Mouse (Mus musculus): ENCODE measurements at regions not wholly inside any gene's neighbourhood (a gene's known extent, or its start where the extent isn't known, plus 50 kb on each side); places are given as distances from the start of the nearest gene placed in this dataset.
A peak's percentile ranks its signal among the peaks of the same experiment; 100 is the strongest.

DNA sequence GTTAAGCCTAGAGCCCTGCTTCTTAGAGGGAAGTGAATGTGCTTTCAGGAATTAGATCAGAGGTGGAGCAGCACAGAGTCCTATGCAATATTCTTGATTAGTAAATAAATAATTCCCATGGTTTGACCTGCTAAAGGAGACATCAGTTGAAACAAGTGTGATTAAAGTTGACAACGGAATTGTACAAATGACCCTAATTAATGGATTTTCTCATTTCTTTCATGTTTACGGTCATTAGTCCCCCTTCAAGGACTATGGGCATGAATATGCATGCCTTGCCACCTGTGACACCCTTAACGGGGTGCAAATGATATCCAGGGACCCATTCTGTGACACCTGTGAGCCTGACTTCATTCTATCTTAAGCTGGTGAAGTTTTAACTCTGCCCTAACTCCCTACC is 219.5 kb upstream of the Tenm3 start:
- Histone ChIP-seq H3K9ac (ENCODE audit: low read length) (no peak overlapping the region), H3K27ac (ENCODE audit: low read depth, low read length) (no peak overlapping the region), H3K9me3 (ENCODE audit: control insufficient read depth, low read length) (no peaks in the 10 kb centered on the region), H3K27me3 (ENCODE audit: control insufficient read depth, insufficient read depth, low read length) (no peaks in the 10 kb centered on the region), H3K36me3 (ENCODE audit: control insufficient read depth, insufficient read depth, low read length) (no peaks in the 10 kb centered on the region), H3K4me3 (ENCODE audit: low read depth, low read length) (no peak overlapping the region), H3K4me1 (ENCODE audit: control insufficient read depth, insufficient read depth, low read length) (no peaks in the 10 kb centered on the region), H3K4me2 (ENCODE audit: low read depth) (no peak overlapping the region)
- no peak for DNase-seq (ENCODE audit: low spot score)
- ATAC-seq (ENCODE audit: insufficient read depth, low FRiP score, low TSS enrichment), result no peak
- 66% methylated on average over 3 of the region's 3 CpGs for WGBS

DNA sequence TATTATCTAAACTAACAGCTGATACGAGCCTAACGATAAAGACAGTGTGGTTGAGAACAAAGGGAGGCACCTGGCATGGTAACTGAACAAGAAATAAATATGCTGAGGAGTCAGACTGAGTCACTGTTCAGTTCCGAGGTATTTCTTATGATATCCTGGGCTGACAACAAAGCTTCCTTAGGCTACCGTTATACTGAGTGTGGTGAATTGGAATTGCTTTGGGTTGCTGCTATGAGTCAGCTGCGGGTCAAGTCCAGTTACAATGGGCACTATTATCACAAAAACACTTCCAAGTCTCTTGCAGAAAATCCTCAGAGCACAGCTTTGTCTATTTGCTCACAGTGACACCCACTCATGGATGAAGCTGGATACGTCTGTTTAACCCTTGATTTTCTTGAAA is 199.5 kb upstream of the Tenm3 start:
- DNase-seq (ENCODE audit: low spot score) (no peak), ATAC-seq (ENCODE audit: insufficient read depth, low FRiP score, low TSS enrichment) (no peak)
- Histone ChIP-seq H3K4me3 (ENCODE audit: low read depth, low read length) (no peak overlapping the region), H3K9ac (ENCODE audit: low read length) (no peak overlapping the region), H3K27ac (ENCODE audit: low read depth, low read length) (no peak overlapping the region), H3K4me2 (ENCODE audit: low read depth) (no peak overlapping the region), H3K36me3 (ENCODE audit: control insufficient read depth, insufficient read depth, low read length) (no peaks in the 10 kb centered on the region), H3K9me3 (ENCODE audit: control insufficient read depth, low read length) (no peaks in the 10 kb centered on the region), H3K4me1 (ENCODE audit: control insufficient read depth, insufficient read depth, low read length) (no peaks in the 10 kb centered on the region), H3K27me3 (ENCODE audit: control insufficient read depth, insufficient read depth, low read length) (no peaks in the 10 kb centered on the region)
- 74% methylated on average over 6 of the region's 6 CpGs for WGBS

DNA sequence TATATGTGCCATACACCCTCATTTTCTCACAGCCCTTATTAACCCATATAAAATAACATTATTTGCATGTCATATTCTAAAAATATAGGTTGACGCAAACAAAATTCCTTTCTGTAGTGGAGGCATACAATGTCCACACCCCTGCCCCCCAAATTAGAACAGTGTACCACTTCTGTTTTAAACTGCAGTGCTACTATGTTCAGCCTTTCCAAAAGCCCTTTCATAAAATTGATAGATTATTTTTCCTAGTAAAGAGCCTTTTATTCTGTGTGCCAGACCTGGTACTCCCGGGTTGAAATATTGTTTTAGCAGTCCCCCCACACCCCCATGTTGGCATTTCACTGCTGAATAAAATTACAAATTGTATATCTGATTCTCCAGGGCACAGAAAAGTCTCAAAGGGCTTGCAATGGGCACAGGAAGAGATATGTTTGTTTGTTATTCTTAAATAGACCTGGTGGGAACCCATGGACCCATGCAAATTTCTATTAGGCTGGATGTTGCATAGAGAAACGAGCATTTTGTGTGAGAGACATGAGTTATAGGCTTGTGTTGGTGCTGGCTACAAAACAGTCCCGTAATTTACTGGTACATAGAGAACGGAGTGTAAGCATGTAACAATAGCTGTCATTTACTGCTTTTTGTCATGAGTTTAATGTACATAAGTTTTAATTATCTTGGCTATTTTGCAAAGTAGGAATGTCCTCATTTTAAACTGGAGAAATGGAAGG is 192.4 kb upstream of the Tenm3 start:
- H3K27me3 ChIP-seq (ENCODE audit: control insufficient read depth, insufficient read depth, low read length), result no peaks in the 10 kb centered on the region
- 53% methylated on average over 5 of the region's 5 CpGs for WGBS
- ATAC-seq (ENCODE audit: insufficient read depth, low FRiP score, low TSS enrichment) (peak; percentile 43; the same call in 1 of the 2 replicates), DNase-seq (ENCODE audit: low spot score) (no peak)
- no peak overlapping the region for H3K4me2 ChIP-seq (ENCODE audit: low read depth)
- H3K9me3 ChIP-seq (ENCODE audit: control insufficient read depth, low read length), result no peaks in the 10 kb centered on the region
- no peak overlapping the region for H3K9ac ChIP-seq (ENCODE audit: low read length)
- no peaks in the 10 kb centered on the region for H3K36me3 ChIP-seq (ENCODE audit: control insufficient read depth, insufficient read depth, low read length)
- H3K4me3 ChIP-seq (ENCODE audit: low read depth, low read length), result no peak overlapping the region
- H3K4me1 ChIP-seq (ENCODE audit: control insufficient read depth, insufficient read depth, low read length), result no peaks in the 10 kb centered on the region
- H3K27ac ChIP-seq (ENCODE audit: low read depth, low read length), result no peak overlapping the region

DNA sequence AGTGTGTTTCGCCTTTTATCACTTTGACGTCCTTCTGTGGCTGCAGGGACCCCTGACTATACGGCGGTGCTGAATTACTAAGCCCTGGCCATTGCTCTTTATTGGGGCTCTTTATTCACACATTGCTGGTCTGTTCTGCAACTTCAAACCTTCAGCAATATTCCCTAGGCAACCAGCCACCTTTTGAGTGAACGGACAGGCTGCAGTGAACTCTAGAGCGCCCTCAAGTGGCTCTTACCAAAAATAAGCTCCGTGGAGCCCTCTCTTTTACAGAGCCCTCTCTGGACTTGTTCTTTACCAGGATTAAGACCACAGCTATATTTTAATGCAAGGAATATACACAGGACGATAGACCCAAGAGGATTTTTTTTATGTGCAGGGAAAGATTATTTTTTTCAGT is 191.8 kb upstream of the Tenm3 start:
- Histone ChIP-seq H3K9me3 (ENCODE audit: control insufficient read depth, low read length) (no peaks in the 10 kb centered on the region), H3K36me3 (ENCODE audit: control insufficient read depth, insufficient read depth, low read length) (no peaks in the 10 kb centered on the region), H3K4me1 (ENCODE audit: control insufficient read depth, insufficient read depth, low read length) (no peaks in the 10 kb centered on the region), H3K27ac (ENCODE audit: low read depth, low read length) (no peak overlapping the region), H3K4me2 (ENCODE audit: low read depth) (no peak overlapping the region), H3K4me3 (ENCODE audit: low read depth, low read length) (no peak overlapping the region), H3K27me3 (ENCODE audit: control insufficient read depth, insufficient read depth, low read length) (no peaks in the 10 kb centered on the region), H3K9ac (ENCODE audit: low read length) (no peak overlapping the region)
- ATAC-seq (ENCODE audit: insufficient read depth, low FRiP score, low TSS enrichment) (peak; percentile 42; the same call in 1 of the 2 replicates), DNase-seq (ENCODE audit: low spot score) (peak; percentile 64)
- 24% methylated on average over 8 of the region's 8 CpGs for WGBS

- no peak overlapping the region for H3K4me2 ChIP-seq (ENCODE audit: low read depth)
- no peak overlapping the region for H3K9ac ChIP-seq (ENCODE audit: low read length)
- no peaks in the 10 kb centered on the region for H3K9me3 ChIP-seq (ENCODE audit: control insufficient read depth, low read length)
- H3K4me1 ChIP-seq (ENCODE audit: control insufficient read depth, insufficient read depth, low read length), result no peaks in the 10 kb centered on the region
- no peak overlapping the region for H3K4me3 ChIP-seq (ENCODE audit: low read depth, low read length)
- no peak overlapping the region for H3K27ac ChIP-seq (ENCODE audit: low read depth, low read length)
- ATAC-seq (ENCODE audit: insufficient read depth, low FRiP score, low TSS enrichment) (no peak), DNase-seq (ENCODE audit: low spot score) (no peak)
- WGBS, result 32% methylated on average over 5 of the region's 5 CpGs
- no peaks in the 10 kb centered on the region for H3K36me3 ChIP-seq (ENCODE audit: control insufficient read depth, insufficient read depth, low read length)
- H3K27me3 ChIP-seq (ENCODE audit: control insufficient read depth, insufficient read depth, low read length), result no peaks in the 10 kb centered on the region
Measured at GRCm38 (mm10) chr8:49030255-49030654, 186.5 kb upstream of the Tenm3 start.

DNA sequence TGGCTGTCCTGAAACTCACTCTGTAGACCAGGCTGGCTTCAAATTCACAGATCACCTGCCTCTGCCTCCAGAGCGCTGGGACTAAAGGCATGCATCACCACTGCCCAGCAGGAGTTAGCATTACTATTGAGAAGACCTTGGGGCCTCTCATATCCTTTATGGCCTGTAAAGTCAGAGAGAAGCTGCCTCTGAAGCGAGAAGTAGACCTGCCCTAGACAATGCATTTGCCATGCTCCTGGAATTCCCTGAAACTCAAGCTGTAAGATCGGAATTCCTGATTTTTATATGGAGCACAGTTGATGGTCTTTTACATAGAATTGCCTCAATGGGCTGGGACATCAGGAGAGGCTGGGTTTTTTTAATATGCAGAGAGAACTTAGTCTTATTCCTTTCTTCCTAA is 174.0 kb upstream of the Tenm3 start:
- Histone ChIP-seq H3K27me3 (ENCODE audit: control insufficient read depth, insufficient read depth, low read length) (no peaks in the 10 kb centered on the region), H3K4me1 (ENCODE audit: control insufficient read depth, insufficient read depth, low read length) (no peaks in the 10 kb centered on the region), H3K27ac (ENCODE audit: low read depth, low read length) (no peak overlapping the region), H3K4me3 (ENCODE audit: low read depth, low read length) (no peak overlapping the region), H3K9me3 (ENCODE audit: control insufficient read depth, low read length) (no peaks in the 10 kb centered on the region), H3K4me2 (ENCODE audit: low read depth) (no peak overlapping the region), H3K36me3 (ENCODE audit: control insufficient read depth, insufficient read depth, low read length) (no peaks in the 10 kb centered on the region), H3K9ac (ENCODE audit: low read length) (no peak overlapping the region)
- ATAC-seq (ENCODE audit: insufficient read depth, low FRiP score, low TSS enrichment), result no peak
- 64% methylated on average over 3 of the region's 3 CpGs for WGBS
- no peak for DNase-seq (ENCODE audit: low spot score)

DNA sequence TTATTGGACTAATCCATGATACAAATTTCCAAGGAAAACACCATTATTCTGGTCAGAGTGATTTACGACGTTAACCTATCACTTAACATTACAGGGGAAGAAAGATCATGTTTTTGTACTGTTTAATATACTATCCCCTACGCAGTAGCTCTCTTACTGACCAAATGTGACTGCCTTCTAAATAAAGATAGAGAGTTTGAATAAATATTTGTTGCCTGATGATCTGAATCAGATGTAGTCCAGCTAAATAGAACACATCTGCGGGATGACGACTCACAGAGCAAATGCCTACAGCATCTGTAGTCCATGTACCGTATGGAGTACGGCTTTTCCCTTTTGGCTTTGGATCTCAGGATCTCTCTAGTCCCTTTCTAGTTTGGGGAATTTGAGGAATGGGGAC is 171.9 kb upstream of the Tenm3 start:
- WGBS, result 87% methylated on average over 7 of the region's 7 CpGs
- Histone ChIP-seq H3K27ac (ENCODE audit: low read depth, low read length) (no peak overlapping the region), H3K27me3 (ENCODE audit: control insufficient read depth, insufficient read depth, low read length) (no peaks in the 10 kb centered on the region), H3K9ac (ENCODE audit: low read length) (no peak overlapping the region), H3K9me3 (ENCODE audit: control insufficient read depth, low read length) (no peaks in the 10 kb centered on the region), H3K4me2 (ENCODE audit: low read depth) (no peak overlapping the region), H3K36me3 (ENCODE audit: control insufficient read depth, insufficient read depth, low read length) (no peaks in the 10 kb centered on the region), H3K4me3 (ENCODE audit: low read depth, low read length) (no peak overlapping the region), H3K4me1 (ENCODE audit: control insufficient read depth, insufficient read depth, low read length) (no peaks in the 10 kb centered on the region)
- DNase-seq (ENCODE audit: low spot score), result no peak
- ATAC-seq (ENCODE audit: insufficient read depth, low FRiP score, low TSS enrichment), result no peak

DNA sequence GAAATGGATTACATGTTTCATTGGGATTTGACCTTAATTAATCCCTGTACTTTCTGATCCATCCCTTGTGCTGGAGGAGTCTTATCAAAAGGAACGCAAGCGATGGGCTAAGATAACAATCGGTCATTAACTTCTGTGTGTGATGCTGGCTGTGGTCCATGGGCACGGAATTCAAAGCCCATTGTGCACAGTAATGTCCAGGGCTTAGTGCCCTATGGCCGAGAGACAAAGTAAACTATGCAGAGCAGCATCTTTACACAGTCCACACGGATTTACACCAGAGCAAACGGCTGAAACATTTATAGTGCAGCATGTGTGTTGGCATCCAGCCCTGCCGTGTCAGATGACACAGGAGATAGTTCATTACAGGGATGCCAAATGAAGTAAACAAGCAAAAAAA is 171.4 kb upstream of the Tenm3 start:
- Histone ChIP-seq H3K4me2 (ENCODE audit: low read depth) (no peak overlapping the region), H3K4me3 (ENCODE audit: low read depth, low read length) (no peak overlapping the region), H3K9me3 (ENCODE audit: control insufficient read depth, low read length) (no peaks in the 10 kb centered on the region), H3K27me3 (ENCODE audit: control insufficient read depth, insufficient read depth, low read length) (no peaks in the 10 kb centered on the region), H3K36me3 (ENCODE audit: control insufficient read depth, insufficient read depth, low read length) (no peaks in the 10 kb centered on the region), H3K27ac (ENCODE audit: low read depth, low read length) (no peak overlapping the region), H3K9ac (ENCODE audit: low read length) (no peak overlapping the region), H3K4me1 (ENCODE audit: control insufficient read depth, insufficient read depth, low read length) (no peaks in the 10 kb centered on the region)
- ATAC-seq (ENCODE audit: insufficient read depth, low FRiP score, low TSS enrichment) (no peak), DNase-seq (ENCODE audit: low spot score) (no peak)
- WGBS, result 83% methylated on average over 8 of the region's 8 CpGs

DNA sequence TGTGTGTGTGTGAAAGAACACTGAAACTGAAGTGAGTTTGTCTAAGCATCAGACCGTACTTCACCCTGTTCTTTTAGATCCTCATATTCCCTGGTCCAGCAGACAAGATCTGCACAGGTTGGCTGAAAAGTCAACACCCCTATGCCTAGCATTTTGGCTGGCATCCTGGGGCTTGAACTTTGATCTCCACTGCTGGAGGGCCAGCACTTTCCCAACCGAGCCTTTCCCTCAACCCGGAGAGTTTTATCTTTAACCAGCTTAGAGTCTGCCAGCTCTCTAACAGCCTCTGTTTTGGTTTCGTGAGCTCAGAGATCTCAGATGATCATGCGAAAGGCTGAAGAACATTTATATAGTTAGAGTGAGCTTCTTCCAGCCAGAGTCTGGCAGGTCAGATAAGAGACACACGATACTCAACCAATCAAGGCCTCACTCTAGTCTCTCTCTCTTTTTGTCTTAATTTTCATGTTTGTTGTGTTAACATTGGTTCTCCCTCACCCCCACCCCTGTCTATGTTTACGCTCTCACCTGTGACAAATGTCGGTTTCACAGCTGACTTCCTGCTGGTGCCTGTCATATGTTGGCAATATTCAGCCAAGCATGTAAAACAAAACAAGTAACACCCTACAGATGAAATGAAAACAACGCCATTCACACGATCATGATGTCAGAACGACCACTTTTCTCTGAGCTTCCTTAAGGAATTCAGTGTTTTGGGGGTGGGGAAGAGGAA is 162.7 kb upstream of the Tenm3 start:
- no peak overlapping the region for H3K9ac ChIP-seq (ENCODE audit: low read length)
- no peaks in the 10 kb centered on the region for H3K4me1 ChIP-seq (ENCODE audit: control insufficient read depth, insufficient read depth, low read length)
- H3K27ac ChIP-seq (ENCODE audit: low read depth, low read length), result no peak overlapping the region
- no peaks in the 10 kb centered on the region for H3K27me3 ChIP-seq (ENCODE audit: control insufficient read depth, insufficient read depth, low read length)
- H3K4me2 ChIP-seq (ENCODE audit: low read depth), result no peak overlapping the region
- ATAC-seq (ENCODE audit: insufficient read depth, low FRiP score, low TSS enrichment) (no peak), DNase-seq (ENCODE audit: low spot score) (no peak)
- WGBS, result 74% methylated on average over 11 of the region's 11 CpGs
- no peaks in the 10 kb centered on the region for H3K9me3 ChIP-seq (ENCODE audit: control insufficient read depth, low read length)
- no peaks in the 10 kb centered on the region for H3K36me3 ChIP-seq (ENCODE audit: control insufficient read depth, insufficient read depth, low read length)
- no peak overlapping the region for H3K4me3 ChIP-seq (ENCODE audit: low read depth, low read length)
